Mouse (Mus musculus) neural tube, embryonic 11.5 days (tissue): ENCODE results near the gene Fbxl20. TPM values are rescaled to one million over a fixed set of nuclear protein-coding genes. Genes with fewer than 3 reads are reported as not detected.

Experiments used
- ATAC-seq: fragments of 200-750 bp; cut with Nextera tagmentation; 2 replicates; pipeline ENCODE4 v1.8.0; 2017; ENCODE audit warnings: moderate number of reproducible peaks, mild to moderate bottlenecking, moderate TSS enrichment, moderate library complexity; ENCODE audit not compliant: insufficient read depth, low FRiP score, low TSS enrichment
- DNase-seq: peaks from one replicate; pipeline ENCODE4 v3.0.0-alpha.2; 2015; ENCODE audit warnings: low spot score
- H3K27ac ChIP-seq: fragments of 300-500 bp; sonication (generic); 2 replicates; pipeline ENCODE4 v1.5.1; 2014; ENCODE audit warnings: low read depth, mild to moderate bottlenecking, low read length
- H3K27me3 ChIP-seq: fragments of 300-500 bp; sonication (generic); 2 replicates; pipeline ENCODE4 v1.6.1; 2014; ENCODE audit warnings: mild to moderate bottlenecking, low read length, mixed read lengths; ENCODE audit not compliant: control insufficient read depth, insufficient read depth
- H3K36me3 ChIP-seq: fragments of 300-500 bp; sonication (generic); 2 replicates; pipeline ENCODE4 v1.6.1; 2014; ENCODE audit warnings: mild to moderate bottlenecking, low read length, moderate library complexity, mixed read lengths; ENCODE audit not compliant: control insufficient read depth, insufficient read depth
- H3K4me1 ChIP-seq: fragments of 300-500 bp; sonication (generic); 2 replicates; pipeline ENCODE4 v1.6.1; 2014; ENCODE audit warnings: low read length, mixed read lengths; ENCODE audit not compliant: control insufficient read depth, insufficient read depth
- H3K4me2 ChIP-seq: fragments of 300-500 bp; sonication (generic); 2 replicates; pipeline ENCODE4 v1.6.1; 2014; ENCODE audit warnings: low read depth, mild to moderate bottlenecking, moderate library complexity
- H3K4me3 ChIP-seq: fragments of 300-500 bp; sonication (generic); 2 replicates; pipeline ENCODE4 v1.5.1; 2014; ENCODE audit warnings: low read depth, low read length
- H3K9ac ChIP-seq: fragments of 300-500 bp; sonication (generic); 2 replicates; pipeline ENCODE4 v1.6.1; 2014; ENCODE audit warnings: mild to moderate bottlenecking, low read length
- H3K9me3 ChIP-seq: fragments of 300-500 bp; sonication (generic); 2 replicates; pipeline ENCODE4 v1.6.1; 2016; ENCODE audit warnings: low read length; ENCODE audit not compliant: control insufficient read depth
- WGBS: fragments of 180-500 bp; shearing (Covaris S2); extraction: QIAGEN DNeasy Blood & Tissue Kit; methylation state at CpG from one replicate; pipeline ENCODE4 v1.1.7; 2014; 5-methylcytosine and 5-hydroxymethylcytosine counted together
- polyA plus RNA-seq: library from polyadenylated mRNA; unstranded; fragments of >200 nt; fragmentation: Nextera tagmentation; extraction: Ambion mirVana; gene quantifications from 2 replicates; pipeline ENCODE4 v1.2.1, GENCODE M21; 2014

Fbxl20 gene
- polyA plus RNA-seq, 1 experiment from 2014 or later, result 24.1 TPM

- Histone ChIP-seq H3K27ac (no peak overlapping the region), H3K4me2 (no peak overlapping the region), H3K27me3 (peaks cover 26% of the 10 kb centered on the region), H3K4me3 (no peak overlapping the region), H3K4me1 (peaks cover 4% of the 10 kb centered on the region; the same call in 1 of the 2 replicates), H3K9ac (no peak overlapping the region), H3K9me3 (no peaks in the 10 kb centered on the region), H3K36me3 (no peaks in the 10 kb centered on the region)
- no peak for ATAC-seq
- 77% methylated on average over 4 of the region's 4 CpGs for WGBS
- no peak for DNase-seq
These were observed 102.5 kb downstream of the Fbxl20 start for GRCm38 (mm10) chr11:98047745-98048144.

DNA sequence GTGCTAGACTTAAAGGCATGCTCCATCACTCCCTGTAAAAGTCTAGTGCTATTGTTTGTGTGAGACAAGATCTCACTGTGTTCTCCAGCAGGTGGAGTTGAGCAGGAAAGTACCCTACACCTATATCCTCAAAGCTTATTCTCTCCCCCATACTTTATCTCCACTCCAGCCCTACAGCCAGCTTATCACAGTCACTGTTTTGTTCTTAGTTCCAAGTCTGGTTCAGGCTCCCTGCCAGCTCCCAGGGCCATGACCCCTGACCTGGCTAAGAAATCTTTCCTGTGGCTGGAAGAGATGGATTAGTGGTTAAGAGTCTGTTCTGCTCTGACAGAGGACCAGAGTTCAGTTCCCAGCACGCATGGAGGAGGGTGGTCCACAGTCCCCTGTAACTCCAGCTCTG is 103.7 kb downstream of the Fbxl20 start:
- H3K9me3 ChIP-seq, result no peaks in the 10 kb centered on the region
- H3K4me2 ChIP-seq, result no peak overlapping the region
- 60% methylated on average over 1 of the region's 1 CpGs for WGBS
- no peak overlapping the region for H3K9ac ChIP-seq
- no peak overlapping the region for H3K27ac ChIP-seq
- peaks cover 15% of the 10 kb centered on the region for H3K27me3 ChIP-seq
- no peaks in the 10 kb centered on the region for H3K36me3 ChIP-seq
- DNase-seq, result no peak
- no peak for ATAC-seq
- peaks cover 4% of the 10 kb centered on the region; the same call in 1 of the 2 replicates for H3K4me1 ChIP-seq
- H3K4me3 ChIP-seq, result no peak overlapping the region

- Histone ChIP-seq H3K9me3 (no peaks in the 10 kb centered on the region), H3K27ac (no peak overlapping the region), H3K9ac (no peak overlapping the region), H3K4me1 (no peaks in the 10 kb centered on the region), H3K36me3 (no peaks in the 10 kb centered on the region), H3K4me2 (no peak overlapping the region), H3K27me3 (peaks cover 6% of the 10 kb centered on the region), H3K4me3 (no peak overlapping the region)
- ATAC-seq, result no peak
- 65% methylated on average over 4 of the region's 4 CpGs for WGBS
- no peak for DNase-seq
These were observed 104.6 kb downstream of the Fbxl20 start for GRCm38 (mm10) chr11:98045596-98045995.

- Histone ChIP-seq H3K9me3 (no peaks in the 10 kb centered on the region), H3K36me3 (no peaks in the 10 kb centered on the region), H3K27ac (no peak overlapping the region), H3K9ac (no peak overlapping the region), H3K27me3 (no peaks in the 10 kb centered on the region), H3K4me3 (no peak overlapping the region), H3K4me2 (no peak overlapping the region), H3K4me1 (no peaks in the 10 kb centered on the region)
- ATAC-seq (no peak), DNase-seq (no peak)
- 77% methylated on average over 5 of the region's 5 CpGs for WGBS
These were observed 106.1 kb downstream of the Fbxl20 start for GRCm38 (mm10) chr11:98044074-98044473.

DNA sequence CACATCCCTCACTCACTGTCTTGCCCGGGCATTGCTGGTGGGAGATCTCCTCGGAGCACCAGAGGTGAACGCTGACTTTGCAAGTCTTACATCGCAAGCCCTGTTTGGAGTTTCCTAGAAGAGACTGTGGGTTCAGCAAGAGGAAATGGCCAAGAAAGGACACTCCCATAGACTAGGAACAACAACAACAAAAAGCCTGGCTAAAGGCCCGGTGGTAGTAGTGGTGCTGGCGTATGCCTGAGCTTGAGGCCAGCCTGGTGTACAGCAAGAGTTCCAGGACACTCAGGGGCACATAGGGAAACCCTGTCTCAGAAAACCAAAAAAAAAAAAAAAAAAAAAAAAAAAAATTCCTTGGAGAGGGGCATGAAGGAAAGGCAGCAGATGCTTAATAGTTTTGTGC is 107.5 kb downstream of the Fbxl20 start:
- Histone ChIP-seq H3K4me1 (no peaks in the 10 kb centered on the region), H3K27me3 (no peaks in the 10 kb centered on the region), H3K4me3 (no peak overlapping the region), H3K36me3 (no peaks in the 10 kb centered on the region), H3K9me3 (no peaks in the 10 kb centered on the region), H3K9ac (no peak overlapping the region), H3K27ac (no peak overlapping the region), H3K4me2 (no peak overlapping the region)
- ATAC-seq (no peak), DNase-seq (no peak)
- WGBS, result 88% methylated on average over 6 of the region's 6 CpGs

DNA sequence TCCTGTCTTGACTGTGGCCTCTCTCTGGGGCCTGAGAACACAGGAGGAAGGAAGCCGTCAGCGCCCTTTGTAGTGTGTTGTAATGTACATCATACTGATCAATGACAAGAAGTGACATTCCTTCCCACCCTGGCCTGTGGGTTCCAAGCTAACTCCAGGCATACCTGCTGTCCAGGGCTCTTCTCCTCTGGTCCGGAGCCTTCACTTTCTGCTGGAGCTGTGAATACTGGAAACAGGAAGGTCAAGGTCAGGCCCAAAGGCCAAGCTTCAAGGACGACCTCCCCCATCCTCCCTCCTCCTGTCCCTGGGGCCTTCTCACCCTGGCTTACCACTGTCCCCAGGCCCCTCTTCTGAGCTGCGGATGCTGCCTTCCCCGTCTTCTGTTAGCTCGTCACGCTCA is 109.2 kb downstream of the Fbxl20 start:
- no peak overlapping the region for H3K4me2 ChIP-seq
- H3K27ac ChIP-seq, result no peak overlapping the region
- H3K36me3 ChIP-seq, result no peaks in the 10 kb centered on the region
- no peak overlapping the region for H3K4me3 ChIP-seq
- ATAC-seq, result no peak
- no peak overlapping the region for H3K9ac ChIP-seq
- no peaks in the 10 kb centered on the region for H3K9me3 ChIP-seq
- H3K4me1 ChIP-seq, result peaks cover 6% of the 10 kb centered on the region
- H3K27me3 ChIP-seq, result no peaks in the 10 kb centered on the region; the same call in 1 of the 2 replicates
- no peak for DNase-seq
- 78% methylated on average over 8 of the region's 8 CpGs for WGBS

- Histone ChIP-seq H3K9ac (no peak overlapping the region), H3K4me3 (no peak overlapping the region), H3K4me1 (peaks cover 17% of the 10 kb centered on the region), H3K36me3 (no peaks in the 10 kb centered on the region), H3K27ac (no peak overlapping the region), H3K4me2 (no peak overlapping the region), H3K27me3 (peaks cover 2% of the 10 kb centered on the region; the same call in 1 of the 2 replicates), H3K9me3 (no peaks in the 10 kb centered on the region)
- 60% methylated on average over 14 of the region's 14 CpGs for WGBS
- no peak for DNase-seq
- ATAC-seq, result no peak
These were observed 112.3 kb downstream of the Fbxl20 start for GRCm38 (mm10) chr11:98037871-98038270.

GRCm38 (mm10) chr11:98035977-98036377 is 114.2 kb downstream of the Fbxl20 start:
- H3K4me3 ChIP-seq, result peak overlapping the region; percentile 23
- peaks cover 2% of the 10 kb centered on the region; the same call in 1 of the 2 replicates for H3K27me3 ChIP-seq
- no peaks in the 10 kb centered on the region for H3K9me3 ChIP-seq
- peak overlapping the region; percentile 37 for H3K9ac ChIP-seq
- peak overlapping the region; percentile 35; the same call in 1 of the 2 replicates for H3K27ac ChIP-seq
- WGBS, result 0% methylated on average over 26 of the region's 27 CpGs
- no peaks in the 10 kb centered on the region for H3K36me3 ChIP-seq
- peak; percentile 58 for ATAC-seq
- peak overlapping the region; percentile 57 for H3K4me2 ChIP-seq
- H3K4me1 ChIP-seq, result peaks cover 17% of the 10 kb centered on the region
- peak; percentile 77 for DNase-seq

DNA sequence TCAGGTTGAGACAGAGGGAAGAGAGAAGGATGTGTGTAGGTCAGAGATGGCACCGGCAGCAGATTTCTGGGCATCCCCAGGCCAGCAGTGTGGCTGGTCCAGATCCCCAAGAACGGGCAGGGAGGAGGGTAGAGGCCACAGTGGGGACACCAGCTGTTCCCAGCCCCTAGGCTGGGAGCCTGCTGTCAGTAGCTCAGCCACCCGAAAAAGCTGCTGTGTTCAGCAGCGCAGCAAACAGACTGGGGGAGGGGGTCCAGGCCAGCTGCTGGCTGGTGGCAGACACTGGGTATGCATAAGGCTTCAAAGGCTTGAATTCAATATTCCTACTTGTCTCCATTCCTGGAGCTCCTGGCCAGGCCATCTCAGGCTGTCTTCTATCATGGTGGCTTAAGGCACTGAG is 115.4 kb downstream of the Fbxl20 start:
- DNase-seq, result peak; percentile 55

More for the DNA sequence above, 115.4 kb downstream of the Fbxl20 start:
- H3K4me3 ChIP-seq, result no peak overlapping the region
- 38% methylated on average over 4 of the region's 4 CpGs for WGBS
- no peak overlapping the region for H3K4me2 ChIP-seq
- no peaks in the 10 kb centered on the region for H3K9me3 ChIP-seq
- H3K27ac ChIP-seq, result no peak overlapping the region
- peaks cover 17% of the 10 kb centered on the region for H3K4me1 ChIP-seq
- H3K36me3 ChIP-seq, result peaks cover 4% of the 10 kb centered on the region
- ATAC-seq, result peak; percentile 53; the same call in 1 of the 2 replicates
- H3K9ac ChIP-seq, result no peak overlapping the region
- H3K27me3 ChIP-seq, result peaks cover 2% of the 10 kb centered on the region; the same call in 1 of the 2 replicates
